Mouse (Mus musculus): ENCODE results near the gene Accs.

- TF ChIP-seq CTCF (conservative IDR thresholded peaks at IDR 0.05; ENCODE audit: low read length) (no peak; the same call in 1 of the 2 replicates), NANOG (IDR thresholded peaks at IDR 0.05; ENCODE audit: borderline replicate concordance, low read length) (no peak), POU5F1 (IDR thresholded peaks at IDR 0.05; ENCODE audit: borderline replicate concordance, low read length) (no peak)
These were observed 64.9 kb downstream of the Accs start for GRCm38 (mm10) chr2:93784721-93785431.

Measured in E14TG2a.4 (cell line).